Mouse (Mus musculus) myocyte (in vitro differentiated cells): ENCODE data around the gene Akap8l. TPM values are rescaled to one million over a fixed set of nuclear protein-coding genes. Genes with fewer than 3 reads are reported as not detected.

Experiments
- H3K27me3 ChIP-seq: one replicate; pipeline ENCODE4 v1.6.1; 2011; ENCODE audit not compliant: control insufficient read depth, insufficient read depth, insufficient read length
- H3K36me3 ChIP-seq: one replicate; pipeline ENCODE4 v1.6.1; 2011; ENCODE audit not compliant: control insufficient read depth, insufficient read depth
- H3K4me2 ChIP-seq: one replicate; pipeline ENCODE4 v1.6.1; 2011; ENCODE audit warnings: low read depth, control low read depth
- H3K4me3 ChIP-seq: one replicate; pipeline ENCODE4 v1.5.1; 2011; ENCODE audit warnings: mild to moderate bottlenecking, control low read depth, moderate library complexity
- H3K79me2 ChIP-seq: one replicate; pipeline ENCODE4 v1.6.1; 2011; ENCODE audit not compliant: control insufficient read depth, insufficient read depth
- H3ac ChIP-seq: one replicate; pipeline ENCODE4 v1.6.1; 2011; ENCODE audit not compliant: control insufficient read depth, insufficient read length
- CEBPB ChIP-seq: IDR thresholded peaks from 2 replicates; pipeline ENCODE4 v1.6.1; 2011; ENCODE audit warnings: mild to moderate bottlenecking, moderate library complexity; ENCODE audit not compliant: poor library complexity, insufficient read depth, severe bottlenecking
- E2F4 ChIP-seq: IDR thresholded peaks from one replicate; pipeline ENCODE4 v1.6.1; 2011; ENCODE audit warnings: mild to moderate bottlenecking, control low read depth, moderate library complexity; ENCODE audit not compliant: insufficient read depth
- MAX ChIP-seq: IDR thresholded peaks from one replicate; pipeline ENCODE4 v1.6.1; 2011; ENCODE audit warnings: low read depth, mild to moderate bottlenecking, control low read depth
- MYOD1 ChIP-seq, 3 experiments: IDR thresholded peaks; one replicate each; pipeline ENCODE4 v1.6.1; 2011; ENCODE audit warnings: control low read depth in 2 of 3, low read depth in 2 of 3, mild to moderate bottlenecking in 2 of 3, moderate library complexity in 1 of 3; ENCODE audit not compliant: insufficient read length in 2 of 3, control insufficient read depth in 1 of 3
- MYOG ChIP-seq, 3 experiments: IDR thresholded peaks; one replicate each; pipeline ENCODE4 v1.6.1; 2011; ENCODE audit warnings: control low read depth in 2 of 3, low read depth in 2 of 3, mild to moderate bottlenecking in 2 of 3; ENCODE audit not compliant: insufficient read length in 2 of 3, control insufficient read depth in 1 of 3, insufficient read depth in 1 of 3
- POLR2A ChIP-seq: IDR thresholded peaks from one replicate; pipeline ENCODE4 v1.6.1; 2011; ENCODE audit warnings: low read depth, mild to moderate bottlenecking, control low read depth, moderate library complexity; ENCODE audit not compliant: insufficient read length
- POLR2AphosphoS2 ChIP-seq: IDR thresholded peaks from one replicate; pipeline ENCODE4 v1.6.1; 2011; ENCODE audit warnings: low read depth, control low read depth; ENCODE audit not compliant: insufficient read length
- REST ChIP-seq: IDR thresholded peaks from one replicate; pipeline ENCODE4 v1.6.1; 2011; ENCODE audit warnings: mild to moderate bottlenecking, control low read depth, moderate library complexity; ENCODE audit not compliant: insufficient read depth, insufficient read length
- SRF ChIP-seq: IDR thresholded peaks from one replicate; pipeline ENCODE4 v1.6.1; 2011; ENCODE audit warnings: low read depth; ENCODE audit not compliant: control insufficient read depth, insufficient read length
- TCF12 ChIP-seq: IDR thresholded peaks from one replicate; pipeline ENCODE4 v1.6.1; 2011; ENCODE audit warnings: mild to moderate bottlenecking, control low read depth; ENCODE audit not compliant: poor library complexity, insufficient read depth, severe bottlenecking
- TCF3 ChIP-seq: IDR thresholded peaks from one replicate; pipeline ENCODE4 v1.6.1; 2011; ENCODE audit warnings: low read depth, control low read depth; ENCODE audit not compliant: insufficient read length
- USF1 ChIP-seq: IDR thresholded peaks from one replicate; pipeline ENCODE4 v1.6.1; 2011; ENCODE audit warnings: low read depth, mild to moderate bottlenecking, control low read depth, moderate library complexity
- polyA plus RNA-seq: library from polyadenylated mRNA; unstranded; fragments of >200 nt; fragmentation: generic; extraction: Trizol; gene quantifications from one replicate; pipeline ENCODE4 v1.2.1, GENCODE M21; 2012; ENCODE audit warnings: missing spikeins

Gene Akap8l
- polyA plus RNA-seq: 31.7 TPM

DNA sequence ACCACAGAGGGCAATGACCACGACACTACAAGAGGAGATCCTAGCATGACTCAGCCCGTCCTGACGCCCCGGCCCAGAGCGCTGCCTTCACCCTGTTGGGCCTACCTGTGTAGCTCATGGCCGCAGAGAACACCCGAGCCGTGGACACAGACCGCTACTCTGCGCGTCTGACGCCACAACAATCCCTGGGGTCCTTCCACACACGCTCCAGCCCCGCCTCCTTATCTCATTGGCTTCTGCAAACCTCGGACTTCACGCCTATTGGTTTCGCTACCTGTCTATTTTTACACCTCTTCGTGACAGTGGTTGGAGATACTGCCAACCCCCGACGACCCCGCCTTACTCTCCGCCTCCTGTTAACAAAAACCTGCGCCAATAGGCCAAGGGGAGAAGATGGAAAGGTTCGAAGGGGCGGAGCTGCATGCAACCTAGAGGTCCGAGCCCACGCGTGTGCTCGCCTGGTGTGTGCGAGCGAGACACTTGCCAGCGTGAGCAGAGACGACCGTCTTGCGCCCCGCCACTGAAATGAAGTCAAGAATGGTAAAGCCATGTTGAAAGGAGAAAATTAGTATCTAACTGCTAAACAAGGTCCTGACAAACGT lies at the start of gene Akap8l:
Gene Akap8l, minus strand, starts transcription at position 226 of the 602 bp plus-strand sequence.
- TF ChIP-seq POLR2AphosphoS2: peak; percentile 93
- TF ChIP-seq POLR2A: peak; percentile 81
- no peak for TF ChIP-seq MAX
- TF ChIP-seq SRF: peak; percentile 54

GRCm38 (mm10) chr17:32396266-32396665 lies 45.9 kb upstream of the Akap8l start:
- Histone ChIP-seq H3K36me3 (no peaks in the 10 kb centered on the region), H3K27me3 (peaks cover 72% of the 10 kb centered on the region), H3K4me2 (no peak overlapping the region), H3K4me3 (no peak overlapping the region), H3ac (no peak overlapping the region), H3K79me2 (no peaks in the 10 kb centered on the region)
- no peak for TF ChIP-seq MYOD1 (IDR thresholded peaks at IDR 0.05; ENCODE audit: control insufficient read depth in 1 of 3, insufficient read length in 2 of 3, low read depth in 2 of 3)
- TF ChIP-seq MYOG (IDR thresholded peaks at IDR 0.05; ENCODE audit: control insufficient read depth in 1 of 3, insufficient read depth in 1 of 3, insufficient read length in 2 of 3, low read depth in 2 of 3): peak in 1 of 3 experiments; percentile 5

More for the DNA sequence above, at the start of gene Akap8l:
- Histone ChIP-seq H3K4me2 (peak within 1 kb of the TSS; percentile 92), H3ac (peak within 1 kb of the TSS; percentile 40), H3K36me3 (peaks cover 8% of the 10 kb centered on the region), H3K27me3 (no peaks in the 10 kb centered on the region), H3K4me3 (peak within 1 kb of the TSS; percentile 98), H3K79me2 (peaks cover 31% of the 10 kb centered on the region)

DNA sequence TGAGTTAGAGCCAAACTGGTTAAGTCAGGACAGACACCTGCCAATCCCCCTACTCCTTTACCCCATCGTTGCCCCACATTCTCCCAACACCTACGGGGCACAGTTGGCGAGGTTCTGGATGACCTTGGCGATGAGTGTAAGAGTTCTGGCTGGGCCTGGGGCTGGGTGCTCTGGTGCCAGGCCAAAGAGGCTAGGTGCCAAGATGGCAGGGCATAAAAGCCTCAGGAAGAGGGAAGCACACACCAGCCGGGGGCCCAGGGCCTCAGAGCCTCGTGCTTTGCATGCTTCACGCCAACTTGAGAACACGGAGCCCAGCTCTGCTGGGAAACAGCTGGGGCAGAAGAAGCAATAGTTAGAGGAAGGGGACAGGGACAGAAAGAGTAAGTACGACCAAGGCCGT lies 43.5 kb upstream of the Akap8l start:
- Histone ChIP-seq H3K79me2 (no peaks in the 10 kb centered on the region), H3K27me3 (peaks cover 71% of the 10 kb centered on the region), H3K4me3 (no peak overlapping the region), H3ac (no peak overlapping the region), H3K36me3 (no peaks in the 10 kb centered on the region), H3K4me2 (no peak overlapping the region)
- TF ChIP-seq MAX (no peak), E2F4 (no peak)

DNA sequence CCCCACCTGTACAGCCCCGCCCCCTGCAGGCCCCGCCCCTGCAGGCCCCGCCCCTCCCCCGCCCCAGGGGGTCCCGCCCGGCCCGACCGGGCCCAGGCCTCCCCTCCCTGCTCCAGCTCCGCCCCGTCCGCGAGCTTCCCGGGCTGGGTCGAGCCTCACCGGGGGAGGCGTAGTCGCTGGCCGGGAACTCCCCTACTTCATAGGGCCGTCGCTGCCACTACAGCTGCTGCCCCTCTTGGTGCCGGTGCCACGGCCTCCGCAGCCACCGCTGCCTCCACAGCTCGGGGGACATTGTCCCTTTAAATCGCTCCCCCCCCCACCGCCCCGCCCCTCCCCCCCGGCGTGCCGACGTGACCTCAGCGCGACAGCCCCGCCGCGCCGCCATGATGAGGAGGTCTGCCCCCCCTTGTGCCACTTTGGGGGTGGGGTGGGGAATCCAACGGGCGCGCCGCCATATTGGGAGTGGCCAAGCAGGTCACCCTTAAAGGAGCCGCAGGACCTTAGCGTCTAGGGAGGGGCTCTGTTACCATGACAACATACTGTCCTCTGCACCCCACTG lies 38.8 kb upstream of the Akap8l start, which contains the start of gene Wiz:
Gene Wiz, minus strand, starts transcription at position 339 of the 559 bp plus-strand sequence.
- no peaks in the 10 kb centered on the region for H3K36me3 ChIP-seq
- peak within 1 kb of the TSS; percentile 31 for H3K4me3 ChIP-seq
- peak within 1 kb of the TSS; percentile 58 for H3ac ChIP-seq
- peak within 1 kb of the TSS; percentile 78 for H3K4me2 ChIP-seq
- H3K79me2 ChIP-seq: no peaks in the 10 kb centered on the region
- H3K27me3 ChIP-seq: peaks cover 27% of the 10 kb centered on the region
- TF ChIP-seq POLR2AphosphoS2 (peak; percentile 37), CEBPB (no peak), POLR2A (peak; percentile 73)

- TF ChIP-seq SRF (no peak), TCF12 (no peak), POLR2AphosphoS2 (no peak), MYOD1 (IDR thresholded peaks at IDR 0.05; ENCODE audit: control insufficient read depth in 1 of 3, insufficient read length in 2 of 3, low read depth in 2 of 3) (no peak), MYOG (IDR thresholded peaks at IDR 0.05; ENCODE audit: control insufficient read depth in 1 of 3, insufficient read depth in 1 of 3, insufficient read length in 2 of 3, low read depth in 2 of 3) (peak in 1 of 3 experiments; percentile 11), TCF3 (no peak)
- no peaks in the 10 kb centered on the region for H3K36me3 ChIP-seq
Measured at GRCm38 (mm10) chr17:32388370-32389100, 38.1 kb upstream of the Akap8l start.

DNA sequence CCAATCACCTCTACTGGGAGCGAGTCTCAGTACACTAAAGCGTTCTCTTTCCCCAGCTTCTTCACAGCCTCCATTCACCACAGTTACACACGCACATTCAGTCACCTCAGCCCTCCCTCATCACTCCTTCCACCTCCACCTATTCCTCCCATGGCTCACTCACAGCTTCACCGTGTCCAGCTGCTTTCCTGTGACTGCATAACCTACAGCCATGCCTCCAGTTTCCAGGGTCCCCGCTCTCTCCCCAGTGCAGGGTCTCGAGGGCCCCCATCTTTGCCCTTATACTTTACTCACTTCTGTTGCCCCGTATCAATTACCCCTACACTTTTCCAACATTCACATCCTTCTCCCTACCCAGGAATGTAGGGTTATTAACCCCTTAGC lies 37.6 kb upstream of the Akap8l start:
- TF ChIP-seq E2F4: no peak
- no peak for TF ChIP-seq MYOD1 (IDR thresholded peaks at IDR 0.05; ENCODE audit: control insufficient read depth in 1 of 3, insufficient read length in 2 of 3, low read depth in 2 of 3)
- TF ChIP-seq SRF: no peak
- no peak for TF ChIP-seq MAX
- TF ChIP-seq POLR2AphosphoS2: no peak
- no peak for TF ChIP-seq MYOG (IDR thresholded peaks at IDR 0.05; ENCODE audit: control insufficient read depth in 1 of 3, insufficient read depth in 1 of 3, insufficient read length in 2 of 3, low read depth in 2 of 3)
- TF ChIP-seq REST: no peak
- no peak for TF ChIP-seq POLR2A
- TF ChIP-seq TCF3: no peak
- TF ChIP-seq USF1: no peak
- no peak for TF ChIP-seq CEBPB
- TF ChIP-seq TCF12: no peak
- Histone ChIP-seq H3K4me3 (peak overlapping the region; percentile 31), H3K79me2 (no peaks in the 10 kb centered on the region)

More at GRCm38 (mm10) chr17:32388370-32389100, 38.1 kb upstream of the Akap8l start:
- Histone ChIP-seq H3K27me3 (peaks cover 21% of the 10 kb centered on the region), H3K4me3 (peak overlapping the region; percentile 31), H3ac (peak overlapping the region; percentile 58), H3K79me2 (no peaks in the 10 kb centered on the region), H3K4me2 (peak overlapping the region; percentile 78)

More for the DNA sequence above, 37.6 kb upstream of the Akap8l start:
- H3K27me3 ChIP-seq: peaks cover 17% of the 10 kb centered on the region
- no peaks in the 10 kb centered on the region for H3K36me3 ChIP-seq
- no peak overlapping the region for H3ac ChIP-seq
- H3K4me2 ChIP-seq: peak overlapping the region; percentile 78
